Mouse (Mus musculus) adrenal gland, adult (tissue): Measurements from ENCODE around the gene Gse1.

Experiments used
- DNase-seq, 2 experiments: peaks; one replicate each; pipeline ENCODE4 v3.0.0; 2022 to 2023; ENCODE audit warnings: low spot score in 1 of 2; ENCODE audit not compliant: inconsistent age in 2 of 2

The Gse1 gene

GRCm38 (mm10) chr8:120627298-120627697, 399.0 kb downstream of the Gse1 start:
- no peak for DNase-seq

GRCm38 (mm10) chr8:120630031-120630430, 401.8 kb downstream of the Gse1 start:
- no peak for DNase-seq

- DNase-seq = no peak
Observed at GRCm38 (mm10) chr8:120630848-120631247, 402.6 kb downstream of the Gse1 start.
